Comparison of ENCODE assay signal across 8 mouse cellular contexts in the genomic region with DNA sequence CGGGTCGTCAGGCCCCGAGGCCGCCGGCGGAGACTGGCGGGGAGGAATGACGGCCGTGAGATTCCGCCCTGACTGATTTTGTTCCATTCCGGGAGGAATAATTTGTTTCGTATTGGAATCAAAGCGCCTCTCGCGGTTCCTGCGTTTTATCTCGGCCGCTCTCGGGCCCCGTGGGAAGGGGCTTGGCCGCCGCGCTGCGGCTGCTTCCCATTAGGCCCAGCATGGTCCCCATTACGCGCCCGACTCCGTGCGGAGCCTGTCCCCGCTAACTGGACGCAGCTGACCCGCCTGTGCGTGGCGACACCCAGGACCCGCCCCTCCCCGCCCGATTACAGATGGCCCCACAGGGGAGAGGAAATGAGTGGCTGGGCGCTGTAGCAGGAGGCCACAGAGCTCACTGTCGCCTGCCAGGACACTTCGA. TPM values are rescaled to one million over a fixed set of nuclear protein-coding genes. Genes with fewer than 3 reads are reported as not detected.
A peak's percentile ranks its signal among the peaks of the same experiment; 100 is the strongest.
DNase-seq lines count a peak whose midpoint lies in the region; ATAC-seq lines count a peak whose summit lies in the region.

No protein-coding gene starts in this region.

- peak overlapping the region; percentile 36 for H3K4me3 ChIP-seq in embryonic facial prominence, embryonic 12.5 days
- H3K4me3 ChIP-seq in limb, embryonic 12.5 days (replicated peaks), result peak overlapping the region; percentile 42

- H3K27me3 ChIP-seq in embryonic facial prominence, embryonic 12.5 days, result peaks cover 78% of the 10 kb centered on the region
- H3K27me3 ChIP-seq in limb, embryonic 12.5 days, result peaks cover 65% of the 10 kb centered on the region

- peaks cover 11% of the 10 kb centered on the region for H3K4me1 ChIP-seq in embryonic facial prominence, embryonic 12.5 days
- peaks cover 10% of the 10 kb centered on the region for H3K4me1 ChIP-seq in limb, embryonic 12.5 days (replicated peaks)

- H3K9me3 ChIP-seq in embryonic facial prominence, embryonic 12.5 days, result no peaks in the 10 kb centered on the region
- H3K9me3 ChIP-seq in limb, embryonic 12.5 days, result peaks cover 3% of the 10 kb centered on the region; the same call in 1 of the 2 replicates

- no peak for ATAC-seq in embryonic facial prominence, embryonic 12.5 days (ENCODE audit: insufficient number of reproducible peaks, insufficient read depth, low FRiP score, low TSS enrichment)
- 0 out of 2 replicates have a peak, but pooled peaks have one; percentile 60 for ATAC-seq in limb, embryonic 12.5 days (ENCODE audit: insufficient number of reproducible peaks, insufficient read depth, low FRiP score, low TSS enrichment, low read depth)

- H3K9ac ChIP-seq in embryonic facial prominence, embryonic 12.5 days, result peak overlapping the region; percentile 33; the same call in 1 of the 2 replicates
- H3K9ac ChIP-seq in limb, embryonic 12.5 days (replicated peaks), result peak overlapping the region; percentile 37; the same call in 1 of the 2 replicates

- H3K4me2 ChIP-seq in embryonic facial prominence, embryonic 12.5 days (replicated peaks), result peak overlapping the region; percentile 67
- H3K4me2 ChIP-seq in limb, embryonic 12.5 days, result peak overlapping the region; percentile 86

- peak overlapping the region; percentile 54; the same call in 1 of the 2 replicates for H3K27ac ChIP-seq in embryonic facial prominence, embryonic 12.5 days
- no peak overlapping the region for H3K27ac ChIP-seq in limb, embryonic 12.5 days

- peak; percentile 26 for DNase-seq in kidney, postnatal 10 days
- no peak for DNase-seq in kidney, adult 9 months
- DNase-seq in retina, embryonic 14.5 days (ENCODE audit: low spot score), result peak; percentile 52
- no peak for DNase-seq in layer of hippocampus, postnatal 36 days
- DNase-seq in right cerebral cortex, adult 2 months (ENCODE audit: low spot score in 2 of 2), result no peak
- DNase-seq in urinary bladder, adult 18-20 months (ENCODE audit: low spot score in 2 of 2), result no peak

- under 1% methylated on average over 40 of the region's 40 CpGs for WGBS in embryonic facial prominence, embryonic 12.5 days
- under 1% methylated on average over 40 of the region's 40 CpGs for WGBS in limb, embryonic 12.5 days

- H3K36me3 ChIP-seq in embryonic facial prominence, embryonic 12.5 days, result no peaks in the 10 kb centered on the region
- H3K36me3 ChIP-seq in limb, embryonic 12.5 days, result no peaks in the 10 kb centered on the region

RNA-seq across cellular contexts. Expression of a gene that starts 13.1 kb away (rescaled TPM):
- polyA plus RNA-seq in embryonic facial prominence, embryonic 12.5 days (2016; fragmentation: Nextera tagmentation; extraction: Ambion mirVana), result 55.2 and 56.3 TPM in 2 replicates
- 51.2 and 53.5 TPM in 2 replicates for polyA plus RNA-seq in limb, embryonic 12.5 days (2016; fragmentation: Nextera tagmentation; extraction: Ambion mirVana)
- total RNA-seq in layer of hippocampus, postnatal 36 days (2021), result 10 to 100 TPM; 64.5 to 67.3 TPM

RNA-seq across cellular contexts. Expression of a gene that starts 18.0 kb away (rescaled TPM):
- 11.0 and 14.3 TPM in 2 replicates for polyA plus RNA-seq in embryonic facial prominence, embryonic 12.5 days (2016; fragmentation: Nextera tagmentation; extraction: Ambion mirVana)
- 0.06 TPM in 1 of 2 replicates, not detected in the other for polyA plus RNA-seq in limb, embryonic 12.5 days (2016; fragmentation: Nextera tagmentation; extraction: Ambion mirVana)
- under 1 TPM; 0.57 to 0.96 TPM for total RNA-seq in layer of hippocampus, postnatal 36 days (2021)

Comparison
In these comparisons a context has a peak if more than half of its experiments do, and no peak if none do; other contexts are left out.
1. DNase-seq: peak in kidney, postnatal 10 days (single experiment) and retina, embryonic 14.5 days (single experiment); none in kidney, adult 9 months (single experiment), layer of hippocampus, postnatal 36 days (0 of 2), right cerebral cortex, adult 2 months (0 of 2) and urinary bladder, adult 18-20 months (0 of 2).
2. RNA of a gene that starts 18.0 kb away (polyA plus RNA-seq): 11.0 to 14.3 TPM in embryonic facial prominence, embryonic 12.5 days; 0.06 TPM in limb, embryonic 12.5 days; every median in the first group is over 10 times any median in the second.